ENCODE assay signal across 8 mouse cellular contexts in genomic region chr4:82399406-82400380, GRCm38 (mm10).
A peak's percentile ranks its signal among the peaks of the same experiment; 100 is the strongest.
DNase-seq lines count a peak whose midpoint lies in the region; ATAC-seq lines count a peak whose summit lies in the region.

No protein-coding gene starts in this region.

- no peaks in the 10 kb centered on the region for H3K36me3 ChIP-seq in hindbrain, embryonic 10.5 days
- H3K36me3 ChIP-seq in hindbrain, embryonic 11.5 days (ENCODE audit: control insufficient read depth, insufficient read depth, low read length) = no peaks in the 10 kb centered on the region
- H3K36me3 ChIP-seq in limb, embryonic 13.5 days = peaks cover 4% of the 10 kb centered on the region; the same call in 1 of the 2 replicates

- H3K9ac ChIP-seq in hindbrain, embryonic 11.5 days (ENCODE audit: low read depth, low read length) = no peak overlapping the region
- no peak overlapping the region for H3K9ac ChIP-seq in limb, embryonic 13.5 days

- no peak for DNase-seq in hindbrain, embryonic 10.5 days (ENCODE audit: low spot score)
- DNase-seq in hindbrain, embryonic 11.5 days (ENCODE audit: low spot score) = no peak
- DNase-seq in adrenal gland, postnatal 10 days = peak; percentile 80
- DNase-seq in fibroblast of lung, adult 2 months (ENCODE audit: low read depth) = peak; percentile 51
- DNase-seq in heart, postnatal 14 days = peak; percentile 70 to 78
- DNase-seq in skeletal muscle tissue, adult 2 months (ENCODE audit: low read depth, low spot score) = peak; percentile 89
- DNase-seq in thymus, postnatal 4 days = no peak

- peaks cover 28% of the 10 kb centered on the region for H3K4me1 ChIP-seq in hindbrain, embryonic 10.5 days (replicated peaks)
- H3K4me1 ChIP-seq in hindbrain, embryonic 11.5 days (replicated peaks; ENCODE audit: control insufficient read depth, insufficient read depth, low read length) = peaks cover 5% of the 10 kb centered on the region; the same call in 1 of the 2 replicates
- peaks cover 60% of the 10 kb centered on the region for H3K4me1 ChIP-seq in limb, embryonic 13.5 days

- H3K9me3 ChIP-seq in hindbrain, embryonic 10.5 days = no peaks in the 10 kb centered on the region
- no peaks in the 10 kb centered on the region for H3K9me3 ChIP-seq in hindbrain, embryonic 11.5 days (ENCODE audit: control insufficient read depth, low read length)
- no peaks in the 10 kb centered on the region for H3K9me3 ChIP-seq in limb, embryonic 13.5 days

- peaks cover 4% of the 10 kb centered on the region; the same call in 1 of the 2 replicates for H3K27me3 ChIP-seq in hindbrain, embryonic 10.5 days (ENCODE audit: insufficient read depth, poor library complexity, severe bottlenecking)
- no peaks in the 10 kb centered on the region for H3K27me3 ChIP-seq in hindbrain, embryonic 11.5 days (ENCODE audit: control insufficient read depth, insufficient read depth, low read length)
- H3K27me3 ChIP-seq in limb, embryonic 13.5 days = no peaks in the 10 kb centered on the region

- WGBS in hindbrain, embryonic 10.5 days = 62% methylated on average over 11 of the region's 11 CpGs
- 62% methylated on average over 11 of the region's 11 CpGs for WGBS in hindbrain, embryonic 11.5 days
- WGBS in limb, embryonic 13.5 days = 51% methylated on average over 11 of the region's 11 CpGs

- no peak overlapping the region for H3K4me3 ChIP-seq in hindbrain, embryonic 10.5 days
- no peak overlapping the region for H3K4me3 ChIP-seq in hindbrain, embryonic 11.5 days (ENCODE audit: low read depth, low read length)
- H3K4me3 ChIP-seq in limb, embryonic 13.5 days = no peak overlapping the region

- ATAC-seq in hindbrain, embryonic 11.5 days (ENCODE audit: low FRiP score) = no peak
- ATAC-seq in limb, embryonic 13.5 days (ENCODE audit: low FRiP score, low read depth) = no peak

- H3K27ac ChIP-seq in hindbrain, embryonic 10.5 days = peak overlapping the region; percentile 56
- H3K27ac ChIP-seq in hindbrain, embryonic 11.5 days (ENCODE audit: low read depth, low read length) = no peak overlapping the region
- H3K27ac ChIP-seq in limb, embryonic 13.5 days = peak overlapping the region; percentile 40; the same call in 1 of the 2 replicates

- intact Hi-C loops in heart, postnatal 14 days (cut with DNase I) = loop anchor here (2.0 to 5.0 kb wide), 2 partner anchors 82 to 101 kb away; no protein-coding TSS in a partner anchor

- no peak overlapping the region for H3K4me2 ChIP-seq in hindbrain, embryonic 11.5 days (replicated peaks; ENCODE audit: low read depth, low read length)
- H3K4me2 ChIP-seq in limb, embryonic 13.5 days (replicated peaks) = no peak overlapping the region

Comparison
In these comparisons a context has a peak if more than half of its experiments do, and no peak if none do; other contexts are left out.
1. DNase-seq: peak in adrenal gland, postnatal 10 days (single experiment), fibroblast of lung, adult 2 months (single experiment), heart, postnatal 14 days (2 of 2) and skeletal muscle tissue, adult 2 months (single experiment); none in hindbrain, embryonic 10.5 days (single experiment), hindbrain, embryonic 11.5 days (single experiment) and thymus, postnatal 4 days (single experiment).